Mouse (Mus musculus) midbrain, embryonic 11.5 days (tissue): ENCODE measurements around the gene Vmn1r151. TPM values are rescaled to one million over a fixed set of nuclear protein-coding genes. Genes with fewer than 3 reads are reported as not detected.
"Not testable (repeated sequence)": the region's sequence is repeated elsewhere in the genome, so short reads cannot be mapped to it uniquely, and the experiment has no call there.

Source experiments
- ATAC-seq: fragments of 200-750 bp; cut with Nextera tagmentation; 2 replicates; pipeline ENCODE4 v1.8.0; 2017; ENCODE audit warnings: moderate TSS enrichment, moderate library complexity; ENCODE audit not compliant: low FRiP score
- DNase-seq: peaks from one replicate; pipeline ENCODE4 v3.0.0; 2015; ENCODE audit warnings: low spot score; ENCODE audit errors: missing footprints
- H3K27ac ChIP-seq: fragments of 300-500 bp; sonication (generic); 2 replicates; pipeline ENCODE4 v1.5.1; 2014; ENCODE audit warnings: low read depth, low read length
- H3K27me3 ChIP-seq: fragments of 300-500 bp; sonication (generic); 2 replicates; pipeline ENCODE4 v1.6.1; 2014; ENCODE audit warnings: mild to moderate bottlenecking, low read length, moderate library complexity, mixed read lengths; ENCODE audit not compliant: control insufficient read depth, insufficient read depth
- H3K36me3 ChIP-seq: fragments of 300-500 bp; sonication (generic); 2 replicates; pipeline ENCODE4 v1.6.1; 2014; ENCODE audit warnings: mild to moderate bottlenecking, low read length, moderate library complexity, mixed read lengths; ENCODE audit not compliant: control insufficient read depth, insufficient read depth
- H3K4me1 ChIP-seq: fragments of 300-500 bp; sonication (generic); 2 replicates; pipeline ENCODE4 v1.6.1; 2014; ENCODE audit warnings: low read length; ENCODE audit not compliant: control insufficient read depth, insufficient read depth
- H3K4me2 ChIP-seq: fragments of 300-500 bp; sonication (generic); 2 replicates; pipeline ENCODE4 v1.6.1; 2014; ENCODE audit warnings: mild to moderate bottlenecking, moderate library complexity
- H3K4me3 ChIP-seq: fragments of 300-500 bp; sonication (generic); 2 replicates; pipeline ENCODE4 v1.5.1; 2014; ENCODE audit warnings: low read depth, low read length
- H3K9ac ChIP-seq: fragments of 300-500 bp; sonication (generic); 2 replicates; pipeline ENCODE4 v1.6.1; 2014; ENCODE audit warnings: low read length
- H3K9me3 ChIP-seq: fragments of 300-500 bp; sonication (generic); 2 replicates; pipeline ENCODE4 v1.6.1; 2016; ENCODE audit warnings: low read length; ENCODE audit not compliant: control insufficient read depth
- WGBS: fragments of 180-500 bp; shearing (Covaris S2); extraction: QIAGEN DNeasy Blood & Tissue Kit; methylation state at CpG from one replicate; pipeline ENCODE4 v1.1.7; 2014; 5-methylcytosine and 5-hydroxymethylcytosine counted together
- polyA plus RNA-seq: library from polyadenylated mRNA; unstranded; fragments of >200 nt; fragmentation: Nextera tagmentation; extraction: Ambion mirVana; gene quantifications from 2 replicates; pipeline ENCODE4 v1.2.1, GENCODE M21; 2014

Gene Vmn1r151
- not detected in 2 replicates for polyA plus RNA-seq

- WGBS = 29% methylated on average over 1 of the region's 3 CpGs
- DNase-seq, H3K9me3 ChIP-seq, H3K4me2 ChIP-seq, H3K36me3 ChIP-seq, H3K27ac ChIP-seq, H3K4me1 ChIP-seq, H3K4me3 ChIP-seq, H3K27me3 ChIP-seq, ATAC-seq, H3K9ac ChIP-seq: not testable (repeated sequence)
Measured at GRCm38 (mm10) chr7:22499578-22499977, at the start of gene Vmn1r151. Vmn1r151 (minus strand) TSS chr7:22499678.

GRCm38 (mm10) chr7:22534787-22535186 lies 35.3 kb upstream of the Vmn1r151 start, which contains the start of gene Gm8677:
Gm8677 (minus strand) TSS chr7:22534887.
- not testable (repeated sequence) for H3K27me3 ChIP-seq, H3K9ac ChIP-seq, H3K4me2 ChIP-seq, ATAC-seq, H3K9me3 ChIP-seq, H3K27ac ChIP-seq, H3K4me3 ChIP-seq, H3K4me1 ChIP-seq, H3K36me3 ChIP-seq, DNase-seq
- no CpG with 5 or more reads among the region's 1 CpGs for WGBS

GRCm38 (mm10) chr7:22522667-22523066 lies 23.2 kb upstream of the Vmn1r151 start, which contains the start of gene Vmn1r152:
Vmn1r152 (plus strand) TSS chr7:22522967.
- WGBS = no CpG with 5 or more reads among the region's 3 CpGs
- DNase-seq, H3K4me2 ChIP-seq, H3K27ac ChIP-seq, H3K4me3 ChIP-seq, H3K36me3 ChIP-seq, H3K9me3 ChIP-seq, ATAC-seq, H3K9ac ChIP-seq, H3K27me3 ChIP-seq, H3K4me1 ChIP-seq: not testable (repeated sequence)

GRCm38 (mm10) chr7:22463975-22464374 lies 35.5 kb downstream of the Vmn1r151 start, which contains the start of gene Gm10665:
Gm10665 (minus strand) TSS chr7:22464075.
- H3K4me3 ChIP-seq, H3K4me2 ChIP-seq: not testable (repeated sequence)

More at GRCm38 (mm10) chr7:22463975-22464374, 35.5 kb downstream of the Vmn1r151 start, which contains the start of gene Gm10665:
- not testable (repeated sequence) for H3K9me3 ChIP-seq, H3K27me3 ChIP-seq, DNase-seq, H3K4me1 ChIP-seq, ATAC-seq, H3K9ac ChIP-seq, H3K27ac ChIP-seq, H3K36me3 ChIP-seq
- no CpG with 5 or more reads among the region's 5 CpGs for WGBS

Other genes starting within 250 kb of the Vmn1r151 start
- gene Gm4187, start 170.0 kb downstream of the Vmn1r151 start, polyA plus RNA-seq = not detected in 2 replicates
- not detected in 2 replicates for gene Gm8660, start 128.6 kb downstream of the Vmn1r151 start, polyA plus RNA-seq
- gene Vmn1r148, start 86.1 kb downstream of the Vmn1r151 start, polyA plus RNA-seq = not detected in 2 replicates
- gene Vmn1r149, start 61.4 kb downstream of the Vmn1r151 start, polyA plus RNA-seq = not detected in 2 replicates
- gene Gm10665, start 35.6 kb downstream of the Vmn1r151 start, polyA plus RNA-seq = not detected in 2 replicates
- not detected in 2 replicates for gene Vmn1r152, start 23.3 kb upstream of the Vmn1r151 start, polyA plus RNA-seq
- not detected in 2 replicates for gene Gm8677, start 35.2 kb upstream of the Vmn1r151 start, polyA plus RNA-seq
- not detected in 2 replicates for gene Gm4201, start 65.7 kb upstream of the Vmn1r151 start, polyA plus RNA-seq
- gene Gm4565, start 88.4 kb upstream of the Vmn1r151 start, polyA plus RNA-seq = not detected in 2 replicates
- not detected in 2 replicates for gene Vmn1r155, start 158.3 kb upstream of the Vmn1r151 start, polyA plus RNA-seq
- not detected in 2 replicates for gene Gm8693, start 192.6 kb upstream of the Vmn1r151 start, polyA plus RNA-seq
- gene Gm4567, start 220.0 kb upstream of the Vmn1r151 start, polyA plus RNA-seq = not detected in 2 replicates